Mouse (Mus musculus) neutrophil, adult 83 days (primary cell): ENCODE data around the gene Siah2. TPM values are rescaled to one million over a fixed set of nuclear protein-coding genes. Genes with fewer than 3 reads are reported as not detected.

Experiments used
- total RNA-seq, 2 experiments: library from RNA; stranded (reverse); gene quantifications; one replicate each; pipeline ENCODE4 v1.2.4; 2023

The Siah2 gene
- 10 to 100 TPM; 25.8 to 31.6 TPM for total RNA-seq

DNA sequence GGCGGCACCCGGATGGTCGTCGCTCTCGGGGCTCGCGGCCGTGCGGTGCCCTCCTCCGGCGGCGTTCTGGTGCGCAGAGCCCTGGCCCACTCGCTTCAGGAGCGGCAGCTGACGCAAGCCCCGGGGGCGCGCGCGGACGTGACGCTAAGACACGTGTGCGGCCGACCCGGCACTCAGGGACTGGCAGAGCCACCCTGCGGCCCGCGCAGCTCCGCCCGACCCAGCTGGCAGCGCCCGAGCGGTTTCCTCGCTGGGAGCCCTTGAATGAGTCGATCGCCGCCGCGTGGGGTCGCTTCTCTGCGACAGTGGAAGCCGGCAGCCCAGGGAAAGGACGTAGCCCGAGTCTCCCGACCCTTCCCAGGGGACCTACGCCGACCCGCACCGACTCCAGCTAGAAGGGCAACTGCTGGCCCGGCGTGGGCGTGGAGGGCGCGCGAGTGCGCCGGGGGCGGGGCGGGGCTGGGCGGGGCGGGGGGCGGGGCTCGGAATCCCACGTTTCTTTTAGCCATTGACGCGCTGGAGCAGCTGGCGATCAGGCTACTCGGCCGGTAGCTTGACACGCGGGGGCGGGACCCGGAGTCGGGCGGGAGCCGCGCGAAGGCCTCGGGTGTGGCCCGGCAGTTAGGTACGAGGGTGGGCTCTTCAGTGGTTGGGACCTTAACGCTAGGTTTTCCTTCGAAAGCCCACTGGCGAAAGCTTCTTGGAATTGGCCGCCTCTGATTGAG is at the start of gene Siah2:
Gene Siah2, minus strand, starts transcription at position 404 of the 725 bp plus-strand sequence.

DNA sequence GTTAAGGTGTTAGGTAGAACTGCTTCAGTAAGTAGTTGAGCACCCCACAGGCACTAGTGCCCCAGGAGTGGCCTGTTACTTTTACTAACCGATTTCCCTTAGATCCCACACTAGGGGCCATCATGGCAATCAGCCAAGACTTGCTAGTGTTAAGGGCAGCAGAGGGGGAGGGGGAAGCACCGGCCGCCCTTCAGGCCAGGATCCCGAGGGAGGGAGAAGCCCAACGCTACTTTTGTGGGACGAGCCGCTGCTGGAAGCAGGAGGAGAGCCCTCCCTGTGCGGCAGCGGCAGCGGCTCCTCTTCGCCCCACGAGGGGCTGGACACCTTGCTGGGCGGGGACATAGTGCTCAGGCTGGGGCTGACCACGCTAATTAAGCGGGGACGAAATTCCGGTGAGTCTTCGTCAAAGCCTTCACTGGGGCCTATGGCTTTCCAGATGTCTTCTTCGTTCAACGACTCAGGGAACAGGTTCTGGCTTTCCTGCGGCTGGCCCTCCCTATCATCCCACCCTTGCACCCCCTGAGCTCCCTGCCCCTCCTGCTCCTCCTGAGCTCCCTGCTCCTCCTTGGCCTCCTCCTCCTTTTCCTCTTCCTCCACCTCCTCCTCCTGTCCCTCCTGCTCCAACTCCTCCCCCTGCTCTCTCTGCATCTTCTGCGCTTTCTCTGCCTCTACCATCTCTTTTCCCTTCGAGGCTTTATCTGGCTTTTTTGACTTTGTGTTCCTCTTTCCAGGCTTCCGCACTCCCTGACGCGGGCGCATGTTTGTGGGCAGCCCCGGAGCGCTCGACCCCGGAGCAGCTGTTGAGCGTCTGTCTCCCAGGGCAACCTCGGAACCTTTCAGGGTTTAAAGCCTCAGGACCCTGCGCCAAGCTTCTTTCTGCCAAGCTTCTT is 55.5 kb downstream of the Siah2 start, which contains the start of gene Erich6:
Gene Erich6, minus strand, starts transcription at position 802 of the 890 bp plus-strand sequence.

Other genes with a start within 250 kb of the Siah2 start
- gene Eif2a, start 166.6 kb downstream of the Siah2 start, total RNA-seq = 10 to 100 TPM; 36.7 to 37.9 TPM
- gene Serp1, start 166.5 kb downstream of the Siah2 start, total RNA-seq = 100 to 1,000 TPM in 1 of 2 experiments, 10 to 100 TPM in 1; 100.0 to 105 TPM
- gene Selenot, start 115.8 kb downstream of the Siah2 start, total RNA-seq = 10 to 100 TPM; 75.5 to 82.5 TPM
- gene Erich6, start 55.2 kb downstream of the Siah2 start, total RNA-seq = not detected
- not detected for gene Mindy4b-ps, start 129.9 kb upstream of the Siah2 start, total RNA-seq
- not detected for gene Clrn1, start 192.9 kb upstream of the Siah2 start, total RNA-seq